Mouse (Mus musculus): ENCODE results near the gene Pomgnt1. TPM values are rescaled to one million over a fixed set of nuclear protein-coding genes. Genes with fewer than 3 reads are reported as not detected.
A peak's percentile ranks its signal among the peaks of the same experiment; 100 is the strongest.

The Pomgnt1 gene
- total and polyA plus RNA-seq, 3 experiments, result 6.2 to 40.5 (median 37.2) TPM

DNA sequence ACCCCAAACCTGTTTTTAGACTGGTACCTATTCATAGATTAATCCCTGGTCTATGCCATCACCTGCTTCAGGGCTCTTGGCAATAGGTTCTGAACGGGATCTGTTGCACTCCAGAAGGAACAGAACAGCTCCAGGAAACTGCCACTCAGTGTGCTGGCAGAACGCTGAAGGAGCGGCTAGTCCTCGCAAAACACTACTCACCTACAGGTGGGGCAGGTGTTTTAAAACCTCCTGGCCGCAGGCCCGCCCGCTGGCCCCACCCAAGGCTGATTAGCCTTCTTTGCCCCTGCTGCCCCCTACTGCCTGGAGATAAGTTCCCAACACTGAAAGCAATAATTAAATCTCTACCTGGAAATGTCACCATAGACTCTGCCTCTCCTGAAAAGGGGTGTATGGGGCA is 43.8 kb downstream of the Pomgnt1 start, which contains the start of gene Tspan1:
Gene Tspan1, minus strand, starts transcription at position 198 of the 400 bp plus-strand sequence.
- Histone ChIP-seq H3K4me1 (ENCODE audit: insufficient read depth, low read depth, low read length) (peaks cover 36% of the 10 kb centered on the region), H3K27me3 (ENCODE audit: insufficient read depth, low read length) (peaks cover 9% of the 10 kb centered on the region), H3K36me3 (replicated peaks) (no peaks in the 10 kb centered on the region), H3K9me3 (replicated peaks) (no peaks in the 10 kb centered on the region), H3K4me3 (ENCODE audit: low read depth, low read length) (no peak within 1 kb of the TSS)
- DNase-seq (ENCODE audit: low spot score) (no peak), ATAC-seq (ENCODE audit: extremely low read depth, insufficient number of reproducible peaks, low FRiP score, poor library complexity, severe bottlenecking) (no peak)
- TF ChIP-seq CTCF (IDR thresholded peaks at IDR 0.05; ENCODE audit: low read depth, low read length) (no peak), GATA2 (IDR thresholded peaks at IDR 0.05; ENCODE audit: borderline replicate concordance, low read depth, low read length) (no peak), TAL1 (conservative IDR thresholded peaks at IDR 0.05; ENCODE audit: low read depth, low read length) (no peak), POLR2AphosphoS5 (IDR thresholded peaks at IDR 0.05; ENCODE audit: insufficient replicate concordance, low read depth, low read length) (no peak), GATA1 (IDR thresholded peaks at IDR 0.05; ENCODE audit: borderline replicate concordance, low read length) (no peak)

DNA sequence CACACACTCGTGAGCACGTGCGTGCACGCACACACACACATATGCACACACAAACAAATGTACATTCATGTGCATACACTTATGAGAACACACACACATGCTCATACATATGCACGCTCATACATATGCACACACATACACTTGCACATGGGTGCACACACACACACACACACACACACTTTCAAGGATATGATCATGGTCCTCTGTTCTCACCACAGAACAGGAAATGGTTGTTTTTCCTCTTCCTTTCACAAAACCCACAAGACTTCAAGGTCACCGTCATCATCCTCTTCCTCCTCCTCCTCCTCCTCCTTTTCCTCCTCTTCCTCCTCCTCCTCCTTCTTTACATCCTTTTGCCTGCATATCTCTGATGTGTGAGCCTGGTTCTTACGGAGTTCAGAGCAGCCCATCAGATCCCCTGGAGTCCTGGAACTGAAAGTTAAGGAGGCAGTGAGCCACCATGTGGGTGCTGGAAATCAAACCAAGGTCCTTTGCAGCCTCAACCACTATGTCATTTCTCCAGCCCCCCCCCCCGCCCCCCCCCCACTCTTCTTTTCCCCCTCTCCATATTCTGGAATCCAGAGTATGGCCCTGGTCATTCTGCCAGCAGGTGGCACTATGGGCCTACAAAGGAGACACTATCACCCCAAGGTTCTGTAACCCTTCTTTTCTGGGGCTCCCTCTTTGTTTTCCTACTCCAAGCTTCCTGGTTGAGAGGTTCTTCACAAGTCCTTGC is 45.1 kb downstream of the Pomgnt1 start:
- no peaks in the 10 kb centered on the region for H3K36me3 ChIP-seq (replicated peaks)
- no peak overlapping the region for H3K4me3 ChIP-seq (ENCODE audit: low read depth, low read length)
- no peaks in the 10 kb centered on the region for H3K9me3 ChIP-seq (replicated peaks)
- DNase-seq (ENCODE audit: low spot score) (peak; percentile 59), ATAC-seq (ENCODE audit: extremely low read depth, insufficient number of reproducible peaks, low FRiP score, poor library complexity, severe bottlenecking) (0 out of 2 replicates have a peak, but pooled peaks have one; percentile 34)
- peaks cover 9% of the 10 kb centered on the region for H3K27me3 ChIP-seq (ENCODE audit: insufficient read depth, low read length)
- H3K4me1 ChIP-seq (ENCODE audit: insufficient read depth, low read depth, low read length), result peaks cover 37% of the 10 kb centered on the region
- TF ChIP-seq TAL1 (conservative IDR thresholded peaks at IDR 0.05; ENCODE audit: low read depth, low read length) (no peak), CTCF (IDR thresholded peaks at IDR 0.05; ENCODE audit: low read depth, low read length) (peak; percentile 24; the same call in 1 of the 2 replicates)

DNA sequence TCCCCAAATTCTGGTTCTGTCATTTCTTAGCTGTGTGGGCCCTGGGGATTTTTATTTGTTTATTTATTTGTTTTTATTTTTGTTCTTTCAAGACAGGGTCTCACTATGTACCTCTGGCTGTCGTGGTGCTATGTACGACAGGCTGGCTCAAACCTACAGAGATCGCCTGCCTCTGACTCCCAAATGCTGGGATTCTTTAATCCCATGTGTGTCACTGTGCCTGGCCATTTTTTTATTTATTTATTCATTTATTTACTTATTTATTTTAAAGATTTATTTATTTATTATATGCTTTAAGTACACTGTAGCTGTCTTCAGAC is 45.7 kb downstream of the Pomgnt1 start:
- no peak for DNase-seq (ENCODE audit: low spot score)
- no peaks in the 10 kb centered on the region for H3K9me3 ChIP-seq (replicated peaks)
- no peak for ATAC-seq (ENCODE audit: extremely low read depth, insufficient number of reproducible peaks, low FRiP score, poor library complexity, severe bottlenecking)
- no peak for TF ChIP-seq TAL1 (conservative IDR thresholded peaks at IDR 0.05; ENCODE audit: low read depth, low read length)
- TF ChIP-seq GATA2 (IDR thresholded peaks at IDR 0.05; ENCODE audit: borderline replicate concordance, low read depth, low read length), result no peak
- no peak for TF ChIP-seq GATA1 (IDR thresholded peaks at IDR 0.05; ENCODE audit: borderline replicate concordance, low read length)
- H3K4me1 ChIP-seq (ENCODE audit: insufficient read depth, low read depth, low read length), result peaks cover 40% of the 10 kb centered on the region
- no peak overlapping the region for H3K4me3 ChIP-seq (ENCODE audit: low read depth, low read length)
- peaks cover 4% of the 10 kb centered on the region for H3K27me3 ChIP-seq (ENCODE audit: insufficient read depth, low read length)
- H3K36me3 ChIP-seq (replicated peaks), result no peaks in the 10 kb centered on the region

- no peak within 1 kb of the TSS for H3K4me3 ChIP-seq (ENCODE audit: low read depth, low read length)
- H3K4me1 ChIP-seq (ENCODE audit: insufficient read depth, low read depth, low read length), result peaks cover 57% of the 10 kb centered on the region
- no peaks in the 10 kb centered on the region for H3K36me3 ChIP-seq (replicated peaks)
- ATAC-seq (ENCODE audit: extremely low read depth, insufficient number of reproducible peaks, low FRiP score, poor library complexity, severe bottlenecking), result no peak
- no peak for TF ChIP-seq POLR2AphosphoS5 (IDR thresholded peaks at IDR 0.05; ENCODE audit: insufficient replicate concordance, low read depth, low read length)
- TF ChIP-seq CTCF (IDR thresholded peaks at IDR 0.05; ENCODE audit: low read depth, low read length), result no peak
- no peak for TF ChIP-seq GATA1 (IDR thresholded peaks at IDR 0.05; ENCODE audit: borderline replicate concordance, low read length)
- no peak for DNase-seq (ENCODE audit: low spot score)
- no peaks in the 10 kb centered on the region for H3K9me3 ChIP-seq (replicated peaks)
- H3K27me3 ChIP-seq (ENCODE audit: insufficient read depth, low read length), result peaks cover 13% of the 10 kb centered on the region
Measured at GRCm38 (mm10) chr4:116173072-116173471, 49.4 kb downstream of the Pomgnt1 start, which contains the start of the genes 1700042G07Rik and Gm49337. Gene 1700042G07Rik, plus strand, starts transcription at chr4:116173372. Gene Gm49337, plus strand, starts transcription at chr4:116173384.

DNA sequence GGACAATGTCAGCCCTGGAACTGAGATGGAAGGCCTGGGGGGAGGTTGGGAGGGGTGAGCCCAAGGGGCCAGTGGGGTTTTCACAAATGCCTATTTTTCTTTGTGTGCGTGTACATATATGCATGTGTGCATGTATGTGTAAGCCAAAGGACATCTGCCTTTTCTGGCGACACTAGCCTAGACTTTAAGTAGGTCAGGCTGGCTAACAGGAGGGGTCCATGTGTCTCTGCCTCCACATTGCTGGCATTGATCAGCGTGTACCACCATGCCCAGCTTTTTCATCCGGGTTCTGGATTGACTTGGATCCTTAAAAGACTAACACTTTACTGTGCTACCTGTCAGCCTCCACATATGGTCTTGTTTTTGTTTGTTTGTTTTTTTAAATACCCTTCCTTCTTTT is 50.1 kb downstream of the Pomgnt1 start:
- TF ChIP-seq GATA2 (IDR thresholded peaks at IDR 0.05; ENCODE audit: borderline replicate concordance, low read depth, low read length), result no peak
- no peak for TF ChIP-seq CTCF (IDR thresholded peaks at IDR 0.05; ENCODE audit: low read depth, low read length)
- TF ChIP-seq TAL1 (conservative IDR thresholded peaks at IDR 0.05; ENCODE audit: low read depth, low read length), result no peak
- DNase-seq (ENCODE audit: low spot score) (no peak), ATAC-seq (ENCODE audit: extremely low read depth, insufficient number of reproducible peaks, low FRiP score, poor library complexity, severe bottlenecking) (no peak)
- no peaks in the 10 kb centered on the region for H3K36me3 ChIP-seq (replicated peaks)
- H3K4me1 ChIP-seq (ENCODE audit: insufficient read depth, low read depth, low read length), result peaks cover 55% of the 10 kb centered on the region
- H3K9me3 ChIP-seq (replicated peaks), result no peaks in the 10 kb centered on the region
- H3K27me3 ChIP-seq (ENCODE audit: insufficient read depth, low read length), result peaks cover 13% of the 10 kb centered on the region
- no peak overlapping the region for H3K4me3 ChIP-seq (ENCODE audit: low read depth, low read length)

DNA sequence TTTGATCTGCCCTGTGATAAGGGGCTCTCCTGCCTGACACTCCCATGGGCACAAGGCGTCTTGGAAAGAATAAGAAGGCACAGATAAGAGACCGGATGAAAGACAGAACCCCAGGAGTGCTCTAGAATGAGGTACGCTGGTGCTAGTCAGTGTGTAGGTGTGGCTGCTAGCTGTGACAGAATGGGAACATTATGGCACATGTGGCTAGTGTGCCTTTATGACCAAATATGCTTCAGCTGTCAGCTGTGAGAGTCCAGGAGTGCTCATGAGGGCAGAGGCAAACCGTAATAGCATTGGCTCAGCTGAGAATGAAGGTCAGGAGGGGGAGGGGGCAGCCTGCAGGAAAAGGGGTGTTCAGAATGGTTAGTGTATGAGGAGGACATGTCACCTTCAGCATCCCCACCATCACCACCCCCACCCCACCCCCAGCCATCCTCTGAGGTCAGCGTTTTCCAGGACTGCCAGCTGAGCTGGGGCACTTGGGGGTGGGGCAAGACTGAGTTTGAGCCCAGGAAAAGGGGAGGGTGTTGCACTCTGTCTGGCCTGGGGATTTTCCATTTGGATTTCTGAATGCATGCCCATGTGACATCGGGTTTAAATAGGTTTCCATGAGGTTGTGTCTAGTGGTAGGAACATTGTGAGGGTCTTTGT is 51.0 kb downstream of the Pomgnt1 start:
- peaks cover 53% of the 10 kb centered on the region for H3K4me1 ChIP-seq (ENCODE audit: insufficient read depth, low read depth, low read length)
- no peak overlapping the region for H3K4me3 ChIP-seq (ENCODE audit: low read depth, low read length)
- no peaks in the 10 kb centered on the region for H3K9me3 ChIP-seq (replicated peaks)
- H3K27me3 ChIP-seq (ENCODE audit: insufficient read depth, low read length), result peaks cover 15% of the 10 kb centered on the region
- H3K36me3 ChIP-seq (replicated peaks), result no peaks in the 10 kb centered on the region
- ATAC-seq (ENCODE audit: extremely low read depth, insufficient number of reproducible peaks, low FRiP score, poor library complexity, severe bottlenecking), result no peak
- TF ChIP-seq TAL1 (conservative IDR thresholded peaks at IDR 0.05; ENCODE audit: low read depth, low read length) (no peak), GATA2 (IDR thresholded peaks at IDR 0.05; ENCODE audit: borderline replicate concordance, low read depth, low read length) (no peak)
- no peak for DNase-seq (ENCODE audit: low spot score)

Measured in G1E (cell line).